Mouse (Mus musculus) ovary, adult 2 months (tissue): Measurements from ENCODE around the gene Nmral1. TPM values are rescaled to one million over a fixed set of nuclear protein-coding genes. Genes with fewer than 3 reads are reported as not detected.

ENCODE experiments used
- polyA plus RNA-seq: library from polyadenylated mRNA; depleted of rRNA; stranded (reverse); fragments of >200 nt; gene quantifications from 2 replicates; pipeline ENCODE4 v1.2.3, GENCODE M21; 2012; rRNA removed

Gene Nmral1
- 11.6 and 17.5 TPM in 2 replicates for polyA plus RNA-seq

DNA sequence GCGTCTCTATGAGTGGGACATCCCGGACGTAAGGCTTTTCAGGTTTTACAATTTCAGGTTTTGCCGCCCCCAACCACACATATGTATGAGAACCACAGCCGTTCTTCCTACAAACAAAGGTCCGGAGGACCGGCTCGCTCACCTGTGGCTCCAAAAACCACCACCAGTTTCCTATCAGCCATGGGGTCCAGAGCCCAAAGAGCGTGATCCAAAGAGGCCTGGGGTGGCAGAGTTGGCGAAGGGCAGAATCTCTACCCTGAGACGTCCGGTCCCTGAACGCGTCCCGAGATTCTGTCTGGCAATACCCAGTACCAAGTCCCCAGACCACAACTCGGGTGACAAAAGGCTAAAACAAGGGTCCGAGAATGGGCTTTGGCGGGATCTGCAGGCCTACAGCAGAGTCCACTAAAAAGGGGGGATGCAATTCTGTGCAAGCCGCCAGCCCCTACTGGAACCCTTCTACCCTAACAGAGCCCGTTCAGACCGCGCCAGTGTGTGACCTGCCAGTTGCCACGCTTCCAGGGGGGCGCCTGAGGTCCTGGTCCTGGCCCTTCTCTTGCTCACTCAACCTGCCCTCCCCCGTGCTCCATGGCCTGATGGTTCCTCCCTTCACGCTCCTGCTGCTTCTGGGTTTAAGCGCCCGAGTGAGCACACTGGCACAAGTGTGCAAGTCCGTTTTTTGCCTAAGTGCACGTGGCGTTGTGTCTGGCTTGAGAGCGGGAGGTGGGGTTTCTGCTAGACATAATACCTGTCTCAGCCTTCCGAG, at the start of gene Nmral1:
Gene Nmral1 (minus strand): TSS at position 604 of the 766 bp plus-strand sequence.

GRCm38 (mm10) chr16:4725780-4726527, 6.8 kb upstream of the Nmral1 start, which contains the start of gene Hmox2:
TSS of gene Hmox2 (plus strand) at chr16:4726361.

GRCm38 (mm10) chr16:4679121-4680018, 39.8 kb downstream of the Nmral1 start, which contains the start of gene Coro7:
TSS of gene Coro7 (minus strand) at chr16:4679777.

Other genes with a start within 250 kb of the Nmral1 start
- 2.6 and 4.2 TPM in 2 replicates for gene Srl, start 177.5 kb downstream of the Nmral1 start, polyA plus RNA-seq
- 14.9 and 18.1 TPM in 2 replicates for gene Tfap4, start 159.5 kb downstream of the Nmral1 start, polyA plus RNA-seq
- gene Glis2, start 124.6 kb downstream of the Nmral1 start, polyA plus RNA-seq = 72.8 and 88.6 TPM in 2 replicates
- 19.3 and 23.3 TPM in 2 replicates for gene Pam16, start 94.4 kb downstream of the Nmral1 start, polyA plus RNA-seq
- gene Vasn, start 79.4 kb downstream of the Nmral1 start, polyA plus RNA-seq = 98.8 and 101 TPM in 2 replicates
- 21.3 and 24.1 TPM in 2 replicates for gene Dnaja3, start 79.4 kb downstream of the Nmral1 start, polyA plus RNA-seq
- gene Coro7, start 39.6 kb downstream of the Nmral1 start, polyA plus RNA-seq = 56.4 and 67.0 TPM in 2 replicates
- 23.8 and 26.3 TPM in 2 replicates for gene Hmox2, start 7.0 kb upstream of the Nmral1 start, polyA plus RNA-seq
- 174 and 176 TPM in 2 replicates for gene Cdip1, start 70.9 kb upstream of the Nmral1 start, polyA plus RNA-seq
- gene 4930562C15Rik, start 116.1 kb upstream of the Nmral1 start, polyA plus RNA-seq = 0.67 and 2.1 TPM in 2 replicates
- gene Ubald1, start 161.0 kb upstream of the Nmral1 start, polyA plus RNA-seq = 52.7 and 57.2 TPM in 2 replicates
- 193 and 194 TPM in 2 replicates for gene Mgrn1, start 166.9 kb upstream of the Nmral1 start, polyA plus RNA-seq
- gene Nudt16l1, start 219.4 kb upstream of the Nmral1 start, polyA plus RNA-seq = 117 and 119 TPM in 2 replicates
- 77.8 and 90.4 TPM in 2 replicates for gene Anks3, start 244.8 kb upstream of the Nmral1 start, polyA plus RNA-seq